Mouse (Mus musculus): ENCODE results near the gene Camk2d. TPM values are rescaled to one million over a fixed set of nuclear protein-coding genes. Genes with fewer than 3 reads are reported as not detected.

The Camk2d gene
- polyA plus RNA-seq, 1 experiment from 2014 or later: 7.1 TPM

GRCm38 (mm10) chr3:126658791-126659190 is 62.7 kb downstream of the Camk2d start:
- 0 out of 2 replicates have a peak, but pooled peaks cover 3% of the 10 kb centered on the region for H3K4me1 ChIP-seq
- H3K27ac ChIP-seq: no peak overlapping the region
- no peak overlapping the region for H3K4me3 ChIP-seq
- ATAC-seq: no peak
- no peaks in the 10 kb centered on the region for H3K36me3 ChIP-seq
- no peak overlapping the region for H3K9ac ChIP-seq
- no peaks in the 10 kb centered on the region for H3K27me3 ChIP-seq (replicated peaks)
- 37% methylated on average over 10 of the region's 10 CpGs for WGBS (ENCODE audit: insufficient replicate concordance)
- H3K4me2 ChIP-seq: no peak overlapping the region
- H3K9me3 ChIP-seq (replicated peaks): no peaks in the 10 kb centered on the region

GRCm38 (mm10) chr3:126659235-126659634 is 63.1 kb downstream of the Camk2d start:
- no peak for ATAC-seq
- H3K4me3 ChIP-seq: no peak overlapping the region
- no peak overlapping the region for H3K27ac ChIP-seq
- 63% methylated on average over 8 of the region's 8 CpGs for WGBS (ENCODE audit: insufficient replicate concordance)
- no peaks in the 10 kb centered on the region for H3K9me3 ChIP-seq (replicated peaks)
- no peaks in the 10 kb centered on the region for H3K36me3 ChIP-seq
- H3K27me3 ChIP-seq (replicated peaks): no peaks in the 10 kb centered on the region
- no peak overlapping the region for H3K4me2 ChIP-seq
- H3K9ac ChIP-seq: no peak overlapping the region
- 0 out of 2 replicates have a peak, but pooled peaks cover 3% of the 10 kb centered on the region for H3K4me1 ChIP-seq

- no peak overlapping the region for H3K27ac ChIP-seq
- H3K4me1 ChIP-seq: 0 out of 2 replicates have a peak, but pooled peaks cover 3% of the 10 kb centered on the region
- no peaks in the 10 kb centered on the region for H3K36me3 ChIP-seq
- H3K4me2 ChIP-seq: no peak overlapping the region
- no peak overlapping the region for H3K9ac ChIP-seq
- WGBS (ENCODE audit: insufficient replicate concordance): 62% methylated on average over 8 of the region's 8 CpGs
- no peaks in the 10 kb centered on the region for H3K27me3 ChIP-seq (replicated peaks)
- no peak for ATAC-seq
- no peak overlapping the region for H3K4me3 ChIP-seq
- H3K9me3 ChIP-seq (replicated peaks): no peaks in the 10 kb centered on the region
Measured at GRCm38 (mm10) chr3:126659832-126660564, 63.9 kb downstream of the Camk2d start.

GRCm38 (mm10) chr3:126660575-126660974 is 64.5 kb downstream of the Camk2d start:
- Histone ChIP-seq H3K27me3 (replicated peaks) (no peaks in the 10 kb centered on the region), H3K9me3 (replicated peaks) (no peaks in the 10 kb centered on the region), H3K4me3 (no peak overlapping the region), H3K4me1 (0 out of 2 replicates have a peak, but pooled peaks cover 3% of the 10 kb centered on the region), H3K4me2 (no peak overlapping the region), H3K36me3 (no peaks in the 10 kb centered on the region), H3K27ac (no peak overlapping the region), H3K9ac (no peak overlapping the region)
- WGBS (ENCODE audit: insufficient replicate concordance): 53% methylated on average over 2 of the region's 2 CpGs
- ATAC-seq: no peak

GRCm38 (mm10) chr3:126660986-126661385 is 64.9 kb downstream of the Camk2d start:
- no peaks in the 10 kb centered on the region for H3K36me3 ChIP-seq
- H3K4me3 ChIP-seq: no peak overlapping the region
- H3K9ac ChIP-seq: no peak overlapping the region
- H3K4me1 ChIP-seq: 0 out of 2 replicates have a peak, but pooled peaks cover 3% of the 10 kb centered on the region
- no peak for ATAC-seq
- H3K27ac ChIP-seq: no peak overlapping the region
- no peaks in the 10 kb centered on the region for H3K27me3 ChIP-seq (replicated peaks)
- H3K9me3 ChIP-seq (replicated peaks): no peaks in the 10 kb centered on the region
- no peak overlapping the region for H3K4me2 ChIP-seq
- whole genome bisulfite sequencing (ENCODE audit: insufficient replicate concordance): 48% methylated on average over 6 of the region's 6 CpGs

GRCm38 (mm10) chr3:126661920-126662319 is 65.8 kb downstream of the Camk2d start:
- Histone ChIP-seq H3K9ac (no peak overlapping the region), H3K4me3 (no peak overlapping the region)
- 60% methylated on average over 3 of the region's 3 CpGs for WGBS (ENCODE audit: insufficient replicate concordance)

GRCm38 (mm10) chr3:126663436-126663835 is 67.3 kb downstream of the Camk2d start:
- H3K4me2 ChIP-seq: no peak overlapping the region
- H3K27me3 ChIP-seq (replicated peaks): no peaks in the 10 kb centered on the region
- H3K27ac ChIP-seq: no peak overlapping the region
- no peaks in the 10 kb centered on the region for H3K9me3 ChIP-seq (replicated peaks)
- 0 out of 2 replicates have a peak, but pooled peaks cover 3% of the 10 kb centered on the region for H3K4me1 ChIP-seq
- H3K9ac ChIP-seq: no peak overlapping the region
- no peak for ATAC-seq
- WGBS (ENCODE audit: insufficient replicate concordance): 52% methylated on average over 5 of the region's 5 CpGs
- no peaks in the 10 kb centered on the region for H3K36me3 ChIP-seq
- H3K4me3 ChIP-seq: no peak overlapping the region

More at GRCm38 (mm10) chr3:126661920-126662319, 65.8 kb downstream of the Camk2d start:
- no peaks in the 10 kb centered on the region for H3K36me3 ChIP-seq
- no peaks in the 10 kb centered on the region for H3K27me3 ChIP-seq (replicated peaks)
- no peak overlapping the region for H3K4me2 ChIP-seq
- no peak for ATAC-seq
- no peaks in the 10 kb centered on the region for H3K9me3 ChIP-seq (replicated peaks)
- H3K27ac ChIP-seq: no peak overlapping the region
- H3K4me1 ChIP-seq: 0 out of 2 replicates have a peak, but pooled peaks cover 3% of the 10 kb centered on the region

- 72% methylated on average over 1 of the region's 1 CpGs for WGBS (ENCODE audit: insufficient replicate concordance)
- no peaks in the 10 kb centered on the region for H3K36me3 ChIP-seq
- no peak overlapping the region for H3K9ac ChIP-seq
- no peak overlapping the region for H3K4me2 ChIP-seq
- H3K4me3 ChIP-seq: no peak overlapping the region
- no peak overlapping the region for H3K27ac ChIP-seq
- no peaks in the 10 kb centered on the region for H3K9me3 ChIP-seq (replicated peaks)
- ATAC-seq: no peak
- H3K27me3 ChIP-seq (replicated peaks): no peaks in the 10 kb centered on the region
- no peaks in the 10 kb centered on the region for H3K4me1 ChIP-seq
Measured at GRCm38 (mm10) chr3:126665866-126666265, 69.8 kb downstream of the Camk2d start.

GRCm38 (mm10) chr3:126667019-126667418 is 70.9 kb downstream of the Camk2d start:
- H3K27me3 ChIP-seq (replicated peaks): no peaks in the 10 kb centered on the region
- H3K4me2 ChIP-seq: no peak overlapping the region
- 87% methylated on average over 11 of the region's 11 CpGs for WGBS (ENCODE audit: insufficient replicate concordance)
- no peaks in the 10 kb centered on the region for H3K36me3 ChIP-seq
- no peaks in the 10 kb centered on the region for H3K4me1 ChIP-seq
- no peak overlapping the region for H3K4me3 ChIP-seq
- no peak for ATAC-seq
- no peak overlapping the region for H3K9ac ChIP-seq
- no peaks in the 10 kb centered on the region for H3K9me3 ChIP-seq (replicated peaks)
- no peak overlapping the region for H3K27ac ChIP-seq

- Histone ChIP-seq H3K4me1 (no peaks in the 10 kb centered on the region), H3K27ac (no peak overlapping the region)
Measured at GRCm38 (mm10) chr3:126667451-126667850, 71.3 kb downstream of the Camk2d start.

GRCm38 (mm10) chr3:126668123-126668522 is 72.0 kb downstream of the Camk2d start:
- no peak overlapping the region for H3K27ac ChIP-seq

More at GRCm38 (mm10) chr3:126667451-126667850, 71.3 kb downstream of the Camk2d start:
- ATAC-seq: no peak
- H3K36me3 ChIP-seq: no peaks in the 10 kb centered on the region
- H3K27me3 ChIP-seq (replicated peaks): no peaks in the 10 kb centered on the region
- H3K4me3 ChIP-seq: no peak overlapping the region
- no peak overlapping the region for H3K4me2 ChIP-seq
- WGBS (ENCODE audit: insufficient replicate concordance): 68% methylated on average over 7 of the region's 7 CpGs
- H3K9me3 ChIP-seq (replicated peaks): no peaks in the 10 kb centered on the region
- H3K9ac ChIP-seq: no peak overlapping the region

GRCm38 (mm10) chr3:126668692-126669091 is 72.6 kb downstream of the Camk2d start:
- 55% methylated on average over 10 of the region's 10 CpGs for WGBS (ENCODE audit: insufficient replicate concordance)
- no peaks in the 10 kb centered on the region for H3K9me3 ChIP-seq (replicated peaks)
- H3K27ac ChIP-seq: no peak overlapping the region
- H3K4me1 ChIP-seq: no peaks in the 10 kb centered on the region
- no peak overlapping the region for H3K4me2 ChIP-seq
- no peaks in the 10 kb centered on the region for H3K36me3 ChIP-seq
- ATAC-seq: 0 out of 2 replicates have a peak, but pooled peaks have one; percentile 21
- no peaks in the 10 kb centered on the region for H3K27me3 ChIP-seq (replicated peaks)
- no peak overlapping the region for H3K9ac ChIP-seq
- no peak overlapping the region for H3K4me3 ChIP-seq

More at GRCm38 (mm10) chr3:126668123-126668522, 72.0 kb downstream of the Camk2d start:
- WGBS (ENCODE audit: insufficient replicate concordance): 68% methylated on average over 3 of the region's 3 CpGs
- no peaks in the 10 kb centered on the region for H3K27me3 ChIP-seq (replicated peaks)
- no peak overlapping the region for H3K4me3 ChIP-seq
- no peaks in the 10 kb centered on the region for H3K9me3 ChIP-seq (replicated peaks)
- no peaks in the 10 kb centered on the region for H3K4me1 ChIP-seq
- H3K36me3 ChIP-seq: no peaks in the 10 kb centered on the region
- no peak for ATAC-seq
- no peak overlapping the region for H3K4me2 ChIP-seq
- no peak overlapping the region for H3K9ac ChIP-seq

All from liver, embryonic 12.5 days (tissue).